Mouse (Mus musculus) c-Kit-positive CD71-positive TER-119-positive erythroid progenitor cells, embryonic 14.5 days (primary cell): ENCODE measurements around the gene Btg1-ps2.
A peak's percentile ranks its signal among the peaks of the same experiment; 100 is the strongest.
"Not testable (repeated sequence)": the region's sequence is repeated elsewhere in the genome, so short reads cannot be mapped to it uniquely, and the experiment has no call there.

Source experiments
- DNase-seq: peaks from one replicate; pipeline ENCODE4 v3.0.0-alpha.2; 2013; ENCODE audit warnings: low spot score

The Btg1-ps2 gene

GRCm38 (mm10) chrX:38043014-38043413 is at the start of gene Btg1-ps2:
Gene Btg1-ps2, minus strand, starts transcription at chrX:38043114.
- DNase-seq: not testable (repeated sequence)

- DNase-seq: no peak
Observed at GRCm38 (mm10) chrX:38085041-38085440, 42.1 kb upstream of the Btg1-ps2 start, which contains the start of gene Rhox11. Gene Rhox11, minus strand, starts transcription at chrX:38085141.

- no peak for DNase-seq
Observed at GRCm38 (mm10) chrX:38084226-38084625, 41.3 kb upstream of the Btg1-ps2 start.

- DNase-seq: no peak
Observed at GRCm38 (mm10) chrX:38066175-38066574, 23.3 kb upstream of the Btg1-ps2 start, which contains the start of gene Rhox10. Gene Rhox10, plus strand, starts transcription at chrX:38066475.

- DNase-seq: peak; percentile 5
Observed at GRCm38 (mm10) chrX:38061544-38061943, 18.6 kb upstream of the Btg1-ps2 start.

- no peak for DNase-seq
Observed at GRCm38 (mm10) chrX:38039666-38040065, 3.2 kb downstream of the Btg1-ps2 start.

GRCm38 (mm10) chrX:38033841-38034240 is 9.1 kb downstream of the Btg1-ps2 start:
- no peak for DNase-seq

- DNase-seq: not testable (repeated sequence)
Observed at GRCm38 (mm10) chrX:38018597-38018996, 24.3 kb downstream of the Btg1-ps2 start, which contains the start of gene Btg1-ps1. Gene Btg1-ps1, minus strand, starts transcription at chrX:38018815.

GRCm38 (mm10) chrX:38008756-38009155 is 34.2 kb downstream of the Btg1-ps2 start:
- DNase-seq: no peak
